Mouse (Mus musculus): Measurements from ENCODE around the gene Parp2. TPM values are rescaled to one million over a fixed set of nuclear protein-coding genes. Genes with fewer than 3 reads are reported as not detected.
A peak's percentile ranks its signal among the peaks of the same experiment; 100 is the strongest.

The Parp2 gene
- polyA plus RNA-seq, 1 experiment from 2014 or later, result 41.5 TPM

- no peak for ATAC-seq
- no peaks in the 10 kb centered on the region for H3K36me3 ChIP-seq (ENCODE audit: control insufficient read depth, insufficient read depth, low read length)
- no peak overlapping the region for H3K4me2 ChIP-seq (ENCODE audit: low read length)
- peaks cover 2% of the 10 kb centered on the region for H3K4me1 ChIP-seq (ENCODE audit: control insufficient read depth, insufficient read depth, low read length)
- 92% methylated on average over 24 of the region's 24 CpGs for WGBS
- H3K27ac ChIP-seq (ENCODE audit: low read length), result no peak overlapping the region
- no peak overlapping the region for H3K4me3 ChIP-seq (ENCODE audit: low read depth, low read length)
- no peak overlapping the region for H3K9ac ChIP-seq (ENCODE audit: low read depth, low read length)
- H3K9me3 ChIP-seq (replicated peaks; ENCODE audit: control insufficient read depth, low read length, poor library complexity, severe bottlenecking), result no peaks in the 10 kb centered on the region
- H3K27me3 ChIP-seq (ENCODE audit: control insufficient read depth, insufficient read depth, low read depth, low read length), result no peaks in the 10 kb centered on the region
Measured at GRCm38 (mm10) chr14:50795261-50795935, 12.2 kb upstream of the Parp2 start.

GRCm38 (mm10) chr14:50795965-50796364 is 11.7 kb upstream of the Parp2 start:
- no peak overlapping the region for H3K4me3 ChIP-seq (ENCODE audit: low read depth, low read length)
- H3K27me3 ChIP-seq (ENCODE audit: control insufficient read depth, insufficient read depth, low read depth, low read length), result no peaks in the 10 kb centered on the region
- H3K9ac ChIP-seq (ENCODE audit: low read depth, low read length), result no peak overlapping the region
- H3K4me1 ChIP-seq (ENCODE audit: control insufficient read depth, insufficient read depth, low read length), result peaks cover 2% of the 10 kb centered on the region
- H3K9me3 ChIP-seq (replicated peaks; ENCODE audit: control insufficient read depth, low read length, poor library complexity, severe bottlenecking), result no peaks in the 10 kb centered on the region
- 84% methylated on average over 4 of the region's 4 CpGs for WGBS
- ATAC-seq, result no peak
- no peak overlapping the region for H3K4me2 ChIP-seq (ENCODE audit: low read length)
- H3K36me3 ChIP-seq (ENCODE audit: control insufficient read depth, insufficient read depth, low read length), result no peaks in the 10 kb centered on the region
- no peak overlapping the region for H3K27ac ChIP-seq (ENCODE audit: low read length)

- WGBS, result 77% methylated on average over 1 of the region's 1 CpGs
Measured at GRCm38 (mm10) chr14:50796464-50796863, 11.2 kb upstream of the Parp2 start.

GRCm38 (mm10) chr14:50798512-50798911 is 9.1 kb upstream of the Parp2 start:
- H3K36me3 ChIP-seq (ENCODE audit: control insufficient read depth, insufficient read depth, low read length), result no peaks in the 10 kb centered on the region
- H3K27me3 ChIP-seq (ENCODE audit: control insufficient read depth, insufficient read depth, low read depth, low read length), result no peaks in the 10 kb centered on the region
- no peak for ATAC-seq
- H3K9me3 ChIP-seq (replicated peaks; ENCODE audit: control insufficient read depth, low read length, poor library complexity, severe bottlenecking), result no peaks in the 10 kb centered on the region
- H3K27ac ChIP-seq (ENCODE audit: low read length), result no peak overlapping the region
- no peak overlapping the region for H3K9ac ChIP-seq (ENCODE audit: low read depth, low read length)
- H3K4me2 ChIP-seq (ENCODE audit: low read length), result no peak overlapping the region
- H3K4me3 ChIP-seq (ENCODE audit: low read depth, low read length), result no peak overlapping the region
- peaks cover 2% of the 10 kb centered on the region for H3K4me1 ChIP-seq (ENCODE audit: control insufficient read depth, insufficient read depth, low read length)
- WGBS, result 65% methylated on average over 2 of the region's 2 CpGs

More at GRCm38 (mm10) chr14:50796464-50796863, 11.2 kb upstream of the Parp2 start:
- no peak overlapping the region for H3K4me2 ChIP-seq (ENCODE audit: low read length)
- H3K4me3 ChIP-seq (ENCODE audit: low read depth, low read length), result no peak overlapping the region
- no peaks in the 10 kb centered on the region for H3K27me3 ChIP-seq (ENCODE audit: control insufficient read depth, insufficient read depth, low read depth, low read length)
- H3K9me3 ChIP-seq (replicated peaks; ENCODE audit: control insufficient read depth, low read length, poor library complexity, severe bottlenecking), result no peaks in the 10 kb centered on the region
- no peak overlapping the region for H3K9ac ChIP-seq (ENCODE audit: low read depth, low read length)
- no peak for ATAC-seq
- peaks cover 2% of the 10 kb centered on the region for H3K4me1 ChIP-seq (ENCODE audit: control insufficient read depth, insufficient read depth, low read length)
- no peak overlapping the region for H3K27ac ChIP-seq (ENCODE audit: low read length)
- H3K36me3 ChIP-seq (ENCODE audit: control insufficient read depth, insufficient read depth, low read length), result no peaks in the 10 kb centered on the region

- Histone ChIP-seq H3K36me3 (ENCODE audit: control insufficient read depth, insufficient read depth, low read length) (no peaks in the 10 kb centered on the region), H3K27me3 (ENCODE audit: control insufficient read depth, insufficient read depth, low read depth, low read length) (no peaks in the 10 kb centered on the region), H3K4me3 (ENCODE audit: low read depth, low read length) (no peak overlapping the region), H3K4me2 (ENCODE audit: low read length) (no peak overlapping the region), H3K27ac (ENCODE audit: low read length) (no peak overlapping the region), H3K9ac (ENCODE audit: low read depth, low read length) (no peak overlapping the region), H3K9me3 (replicated peaks; ENCODE audit: control insufficient read depth, low read length, poor library complexity, severe bottlenecking) (no peaks in the 10 kb centered on the region), H3K4me1 (ENCODE audit: control insufficient read depth, insufficient read depth, low read length) (peaks cover 2% of the 10 kb centered on the region)
- ATAC-seq, result peak; percentile 73
- 1% methylated on average over 3 of the region's 3 CpGs for WGBS
Measured at GRCm38 (mm10) chr14:50799502-50800259, 8.0 kb upstream of the Parp2 start.

- no peak overlapping the region for H3K27ac ChIP-seq (ENCODE audit: low read length)
- H3K4me2 ChIP-seq (ENCODE audit: low read length), result no peak overlapping the region
- H3K9me3 ChIP-seq (replicated peaks; ENCODE audit: control insufficient read depth, low read length, poor library complexity, severe bottlenecking), result no peaks in the 10 kb centered on the region
- no peak for ATAC-seq
- H3K36me3 ChIP-seq (ENCODE audit: control insufficient read depth, insufficient read depth, low read length), result no peaks in the 10 kb centered on the region
- H3K27me3 ChIP-seq (ENCODE audit: control insufficient read depth, insufficient read depth, low read depth, low read length), result no peaks in the 10 kb centered on the region
- H3K4me3 ChIP-seq (ENCODE audit: low read depth, low read length), result no peak overlapping the region
- peaks cover 4% of the 10 kb centered on the region for H3K4me1 ChIP-seq (ENCODE audit: control insufficient read depth, insufficient read depth, low read length)
- H3K9ac ChIP-seq (ENCODE audit: low read depth, low read length), result no peak overlapping the region
- 91% methylated on average over 6 of the region's 6 CpGs for WGBS
Measured at GRCm38 (mm10) chr14:50802441-50802840, 5.2 kb upstream of the Parp2 start.

GRCm38 (mm10) chr14:50802843-50803562 is 4.6 kb upstream of the Parp2 start:
- no peak overlapping the region for H3K9ac ChIP-seq (ENCODE audit: low read depth, low read length)
- H3K4me3 ChIP-seq (ENCODE audit: low read depth, low read length), result no peak overlapping the region
- 64% methylated on average over 4 of the region's 4 CpGs for WGBS
- H3K36me3 ChIP-seq (ENCODE audit: control insufficient read depth, insufficient read depth, low read length), result no peaks in the 10 kb centered on the region
- no peak for ATAC-seq
- no peaks in the 10 kb centered on the region for H3K9me3 ChIP-seq (replicated peaks; ENCODE audit: control insufficient read depth, low read length, poor library complexity, severe bottlenecking)
- no peak overlapping the region for H3K27ac ChIP-seq (ENCODE audit: low read length)
- H3K4me2 ChIP-seq (ENCODE audit: low read length), result no peak overlapping the region
- H3K4me1 ChIP-seq (ENCODE audit: control insufficient read depth, insufficient read depth, low read length), result peaks cover 4% of the 10 kb centered on the region
- H3K27me3 ChIP-seq (ENCODE audit: control insufficient read depth, insufficient read depth, low read depth, low read length), result no peaks in the 10 kb centered on the region

- Histone ChIP-seq H3K4me3 (ENCODE audit: low read depth, low read length) (no peak overlapping the region), H3K4me2 (ENCODE audit: low read length) (no peak overlapping the region), H3K27me3 (ENCODE audit: control insufficient read depth, insufficient read depth, low read depth, low read length) (no peaks in the 10 kb centered on the region), H3K4me1 (ENCODE audit: control insufficient read depth, insufficient read depth, low read length) (peaks cover 8% of the 10 kb centered on the region), H3K9ac (ENCODE audit: low read depth, low read length) (0 out of 2 replicates have a peak overlapping the region, but pooled peaks have one; percentile 10), H3K9me3 (replicated peaks; ENCODE audit: control insufficient read depth, low read length, poor library complexity, severe bottlenecking) (no peaks in the 10 kb centered on the region), H3K36me3 (ENCODE audit: control insufficient read depth, insufficient read depth, low read length) (no peaks in the 10 kb centered on the region), H3K27ac (ENCODE audit: low read length) (no peak overlapping the region)
- no peak for ATAC-seq
- 80% methylated on average over 13 of the region's 13 CpGs for WGBS
Measured at GRCm38 (mm10) chr14:50804683-50805082, 3.0 kb upstream of the Parp2 start.
